Mouse (Mus musculus) midbrain, embryonic 10.5 days (tissue): ENCODE results near the gene Pptc7. TPM values are rescaled to one million over a fixed set of nuclear protein-coding genes. Genes with fewer than 3 reads are reported as not detected.

Experiments
- DNase-seq: peaks from one replicate; pipeline ENCODE4 v3.0.0-alpha.2; 2017; ENCODE audit warnings: low spot score
- H3K27ac ChIP-seq: fragments of 300-500 bp; sonication (generic); replicated peaks from 2 replicates; pipeline ENCODE4 v1.5.1; 2016; ENCODE audit warnings: mild to moderate bottlenecking
- H3K27me3 ChIP-seq: fragments of 300-500 bp; sonication (generic); 2 replicates; pipeline ENCODE4 v1.6.1; 2016; ENCODE audit warnings: low read depth, mild to moderate bottlenecking; ENCODE audit not compliant: poor library complexity, severe bottlenecking
- H3K36me3 ChIP-seq: fragments of 300-500 bp; sonication (generic); 2 replicates; pipeline ENCODE4 v1.6.1; 2016; ENCODE audit warnings: mild to moderate bottlenecking, moderate library complexity
- H3K4me1 ChIP-seq: fragments of 300-500 bp; sonication (generic); 2 replicates; pipeline ENCODE4 v1.6.1; 2016
- H3K4me3 ChIP-seq: fragments of 300-500 bp; sonication (generic); 2 replicates; pipeline ENCODE4 v1.5.1; 2016; ENCODE audit warnings: mild to moderate bottlenecking, moderate library complexity
- H3K9me3 ChIP-seq: fragments of 300-500 bp; sonication (generic); replicated peaks from 2 replicates; pipeline ENCODE4 v1.6.1; 2016; ENCODE audit warnings: mild to moderate bottlenecking
- WGBS: fragments of 180-500 bp; shearing (Covaris S2); methylation state at CpG from one replicate; pipeline ENCODE4 v1.1.7; 2016; 5-methylcytosine and 5-hydroxymethylcytosine counted together
- polyA plus RNA-seq: library from polyadenylated mRNA; unstranded; fragments of >200 nt; fragmentation: Nextera tagmentation; extraction: Ambion mirVana; gene quantifications from 2 replicates; pipeline ENCODE4 v1.2.1, GENCODE M21; 2016

Pptc7 gene
- polyA plus RNA-seq, 1 experiment from 2014 or later: 7.7 TPM

- H3K27me3 ChIP-seq: peaks cover 10% of the 10 kb centered on the region
- H3K4me3 ChIP-seq: no peak overlapping the region
- 89% methylated on average over 7 of the region's 7 CpGs for WGBS
- no peak for DNase-seq
- peaks cover 23% of the 10 kb centered on the region for H3K4me1 ChIP-seq
- H3K27ac ChIP-seq: no peak overlapping the region
- H3K36me3 ChIP-seq: no peaks in the 10 kb centered on the region
- H3K9me3 ChIP-seq: no peaks in the 10 kb centered on the region
Measured at GRCm38 (mm10) chr5:122278946-122279345, 5.2 kb upstream of the Pptc7 start.

GRCm38 (mm10) chr5:122279799-122280421 lies 4.3 kb upstream of the Pptc7 start:
- Histone ChIP-seq H3K4me1 (peaks cover 20% of the 10 kb centered on the region), H3K9me3 (no peaks in the 10 kb centered on the region), H3K36me3 (no peaks in the 10 kb centered on the region), H3K27ac (no peak overlapping the region), H3K27me3 (peaks cover 10% of the 10 kb centered on the region), H3K4me3 (no peak overlapping the region)
- 86% methylated on average over 12 of the region's 12 CpGs for WGBS
- no peak for DNase-seq

GRCm38 (mm10) chr5:122280422-122280826 lies 3.7 kb upstream of the Pptc7 start:
- H3K36me3 ChIP-seq: no peaks in the 10 kb centered on the region
- H3K27me3 ChIP-seq: peaks cover 10% of the 10 kb centered on the region
- no peak for DNase-seq
- no peak overlapping the region for H3K4me3 ChIP-seq
- H3K4me1 ChIP-seq: peaks cover 21% of the 10 kb centered on the region
- 47% methylated on average over 6 of the region's 6 CpGs for WGBS
- no peak overlapping the region for H3K27ac ChIP-seq
- no peaks in the 10 kb centered on the region for H3K9me3 ChIP-seq

DNA sequence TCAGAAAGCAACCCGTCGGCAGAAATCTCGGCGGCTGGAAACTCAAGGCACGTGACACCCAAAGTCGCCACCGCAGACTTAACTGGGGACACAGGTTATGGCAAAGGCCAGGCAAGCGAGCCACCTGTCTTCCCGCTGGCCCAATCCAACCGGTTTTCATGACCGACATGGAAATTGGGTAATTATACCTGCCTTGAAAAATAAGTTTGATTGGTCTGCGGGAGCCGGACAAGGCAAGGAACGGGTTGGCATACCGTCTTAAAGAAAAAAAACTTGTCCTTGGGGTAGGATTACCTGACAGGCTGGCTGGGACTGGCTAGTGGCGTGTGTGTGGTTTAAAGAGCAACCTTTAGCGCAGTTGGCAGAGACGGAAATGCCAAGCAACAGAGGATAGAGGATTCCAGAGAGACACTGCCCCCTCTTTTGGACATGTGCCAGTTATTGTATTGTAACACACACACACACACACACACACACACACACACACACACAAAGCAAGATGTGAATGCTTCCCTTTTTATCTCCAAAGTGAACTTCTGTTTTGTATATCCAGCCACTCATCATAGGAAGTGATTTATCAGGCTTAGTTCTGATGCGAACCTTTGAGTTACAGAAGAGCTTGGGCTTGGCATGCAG lies 3.2 kb upstream of the Pptc7 start:
- Histone ChIP-seq H3K4me1 (peaks cover 26% of the 10 kb centered on the region), H3K9me3 (no peaks in the 10 kb centered on the region), H3K27me3 (peaks cover 10% of the 10 kb centered on the region), H3K4me3 (no peak overlapping the region), H3K36me3 (no peaks in the 10 kb centered on the region), H3K27ac (no peak overlapping the region)
- WGBS: 46% methylated on average over 19 of the region's 19 CpGs
- no peak for DNase-seq

- DNase-seq: no peak
- peaks cover 35% of the 10 kb centered on the region for H3K4me1 ChIP-seq
- peaks cover 10% of the 10 kb centered on the region for H3K27me3 ChIP-seq
- H3K4me3 ChIP-seq: peak overlapping the region; percentile 97
- peaks cover 24% of the 10 kb centered on the region for H3K36me3 ChIP-seq
- no peaks in the 10 kb centered on the region for H3K9me3 ChIP-seq
- WGBS: 22% methylated on average over 2 of the region's 2 CpGs
- no peak overlapping the region for H3K27ac ChIP-seq
Measured at GRCm38 (mm10) chr5:122283828-122284182, 360 bp upstream of the Pptc7 start.

GRCm38 (mm10) chr5:122285029-122285766 lies 1.0 kb downstream of the Pptc7 start:
- peak; percentile 55 for DNase-seq
- under 1% methylated on average over 34 of the region's 34 CpGs for WGBS
- peaks cover 3% of the 10 kb centered on the region; the same call in 1 of the 2 replicates for H3K9me3 ChIP-seq
- H3K36me3 ChIP-seq: peaks cover 38% of the 10 kb centered on the region
- H3K4me1 ChIP-seq: peaks cover 35% of the 10 kb centered on the region
- H3K27me3 ChIP-seq: peaks cover 10% of the 10 kb centered on the region
- peak overlapping the region; percentile 92 for H3K27ac ChIP-seq
- peak overlapping the region; percentile 97 for H3K4me3 ChIP-seq

- peaks cover 6% of the 10 kb centered on the region; the same call in 1 of the 2 replicates for H3K27me3 ChIP-seq
- H3K4me3 ChIP-seq: peak overlapping the region; percentile 97
- no peak overlapping the region for H3K27ac ChIP-seq
- WGBS: 65% methylated on average over 7 of the region's 7 CpGs
- H3K9me3 ChIP-seq: peaks cover 3% of the 10 kb centered on the region; the same call in 1 of the 2 replicates
- peaks cover 38% of the 10 kb centered on the region for H3K36me3 ChIP-seq
- DNase-seq: no peak
- H3K4me1 ChIP-seq: peaks cover 33% of the 10 kb centered on the region
Measured at GRCm38 (mm10) chr5:122285767-122286150, 1.6 kb downstream of the Pptc7 start.

- H3K4me1 ChIP-seq: peaks cover 34% of the 10 kb centered on the region
- WGBS: 90% methylated on average over 10 of the region's 10 CpGs
- H3K27me3 ChIP-seq: 0 out of 2 replicates have a peak, but pooled peaks cover 2% of the 10 kb centered on the region
- H3K27ac ChIP-seq: no peak overlapping the region
- no peak for DNase-seq
- peaks cover 3% of the 10 kb centered on the region; the same call in 1 of the 2 replicates for H3K9me3 ChIP-seq
- peaks cover 38% of the 10 kb centered on the region for H3K36me3 ChIP-seq
- H3K4me3 ChIP-seq: peak overlapping the region; percentile 97; the same call in 1 of the 2 replicates
Measured at GRCm38 (mm10) chr5:122286191-122286590, 2.0 kb downstream of the Pptc7 start.

GRCm38 (mm10) chr5:122287026-122287425 lies 2.9 kb downstream of the Pptc7 start:
- 96% methylated on average over 4 of the region's 4 CpGs for WGBS

DNA sequence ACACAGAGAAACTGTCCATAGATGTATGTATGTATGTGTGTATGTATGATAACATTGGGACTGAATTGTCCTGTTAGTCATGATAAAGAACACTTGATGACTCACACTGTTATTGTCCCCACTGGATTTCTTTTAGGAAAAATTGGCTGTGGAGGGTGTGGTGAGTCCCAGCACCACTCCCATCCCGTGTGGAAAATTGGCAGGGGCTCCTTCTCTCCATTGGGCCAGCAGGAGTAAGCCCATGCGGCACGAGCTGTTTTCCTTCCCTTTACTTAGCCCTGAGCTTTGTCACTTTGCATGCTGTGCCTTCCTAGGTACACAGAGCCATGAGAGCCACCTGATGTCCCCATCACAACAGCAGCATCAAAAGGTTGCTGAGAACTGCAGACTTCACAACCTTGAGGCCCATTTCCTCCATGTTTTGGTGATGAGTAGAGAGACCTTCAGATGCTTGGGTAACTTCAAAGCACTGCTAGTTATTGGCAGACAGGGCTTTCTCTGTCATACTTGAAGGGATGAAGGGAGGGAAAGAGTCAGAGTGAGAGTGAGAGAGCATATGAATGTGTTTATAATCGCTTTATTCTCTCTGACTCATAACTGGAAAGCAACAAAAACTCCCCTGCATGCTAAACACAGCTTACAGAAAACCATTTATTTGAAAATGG lies 4.1 kb downstream of the Pptc7 start:
- Histone ChIP-seq H3K27me3 (no peaks in the 10 kb centered on the region), H3K9me3 (peaks cover 3% of the 10 kb centered on the region; the same call in 1 of the 2 replicates)
- 86% methylated on average over 4 of the region's 4 CpGs for WGBS

More at GRCm38 (mm10) chr5:122287026-122287425, 2.9 kb downstream of the Pptc7 start:
- Histone ChIP-seq H3K4me1 (peaks cover 40% of the 10 kb centered on the region), H3K9me3 (peaks cover 3% of the 10 kb centered on the region; the same call in 1 of the 2 replicates), H3K36me3 (peaks cover 38% of the 10 kb centered on the region), H3K27me3 (no peaks in the 10 kb centered on the region), H3K27ac (no peak overlapping the region), H3K4me3 (no peak overlapping the region)
- DNase-seq: no peak

GRCm38 (mm10) chr5:122291149-122291548 lies 7.0 kb downstream of the Pptc7 start:
- Histone ChIP-seq H3K4me3 (no peak overlapping the region), H3K36me3 (peaks cover 38% of the 10 kb centered on the region), H3K27me3 (no peaks in the 10 kb centered on the region), H3K9me3 (peaks cover 3% of the 10 kb centered on the region; the same call in 1 of the 2 replicates), H3K4me1 (peaks cover 53% of the 10 kb centered on the region), H3K27ac (no peak overlapping the region)
- 65% methylated on average over 6 of the region's 6 CpGs for WGBS
- DNase-seq: no peak

More for the DNA sequence above, 4.1 kb downstream of the Pptc7 start:
- H3K27ac ChIP-seq: no peak overlapping the region
- no peak overlapping the region for H3K4me3 ChIP-seq
- H3K4me1 ChIP-seq: peaks cover 52% of the 10 kb centered on the region
- peaks cover 38% of the 10 kb centered on the region for H3K36me3 ChIP-seq
- DNase-seq: no peak

- no peaks in the 10 kb centered on the region for H3K27me3 ChIP-seq
- DNase-seq: no peak
- no peak overlapping the region for H3K27ac ChIP-seq
- H3K4me3 ChIP-seq: no peak overlapping the region
- H3K9me3 ChIP-seq: peaks cover 3% of the 10 kb centered on the region; the same call in 1 of the 2 replicates
- 78% methylated on average over 17 of the region's 17 CpGs for whole genome bisulfite sequencing
- peaks cover 37% of the 10 kb centered on the region for H3K36me3 ChIP-seq
- peaks cover 48% of the 10 kb centered on the region for H3K4me1 ChIP-seq
Measured at GRCm38 (mm10) chr5:122291553-122292339, 7.6 kb downstream of the Pptc7 start.
